Mouse (Mus musculus) layer of hippocampus, postnatal 14 days (tissue): ENCODE data around the gene Def6. TPM values are rescaled to one million over a fixed set of nuclear protein-coding genes. Genes with fewer than 3 reads are reported as not detected.

Experiments used
- DNase-seq, 2 experiments: peaks; one replicate each; pipeline ENCODE4 v3.0.0; 2021 to 2022; ENCODE audit warnings: low spot score in 2 of 2, mixed read lengths in 1 of 2
- total RNA-seq, 2 experiments: library from RNA; stranded (reverse); gene quantifications; 2 replicates each; pipeline ENCODE4 v1.2.3; 2021

Gene Def6
- total RNA-seq, 2 experiments from 2014 or later: 3.7 to 3.9 TPM

- no peak for DNase-seq
These were observed 64.1 kb downstream of the Def6 start for GRCm38 (mm10) chr17:28271537-28272266.

- DNase-seq: no peak
These were observed 64.7 kb downstream of the Def6 start for GRCm38 (mm10) chr17:28272281-28272680.

- DNase-seq: no peak
These were observed 65.3 kb downstream of the Def6 start for GRCm38 (mm10) chr17:28272837-28273236.

GRCm38 (mm10) chr17:28274739-28275138, 67.2 kb downstream of the Def6 start:
- DNase-seq: no peak

- DNase-seq: no peak
These were observed 69.6 kb downstream of the Def6 start for GRCm38 (mm10) chr17:28277226-28277625.

DNA sequence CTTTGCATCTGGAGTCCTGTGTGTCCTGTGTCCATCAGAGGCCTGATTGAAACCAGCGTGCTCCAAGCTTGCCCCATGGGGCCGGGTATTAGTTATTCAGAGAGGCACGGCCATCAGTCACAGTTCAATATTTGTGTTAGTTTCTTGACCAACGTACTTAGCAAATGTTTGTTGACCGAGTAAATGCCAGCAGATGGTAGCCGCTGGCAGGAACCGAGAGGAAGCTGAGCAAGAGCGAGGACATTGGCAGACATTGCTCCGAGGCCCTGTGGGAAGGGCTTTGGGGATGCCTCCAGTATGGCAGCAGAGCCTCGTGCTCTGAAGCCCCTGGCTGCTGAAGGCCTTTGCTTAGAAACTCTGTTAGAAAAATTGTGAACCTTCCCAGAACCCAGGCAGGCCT, 70.1 kb downstream of the Def6 start:
- no peak for DNase-seq

- DNase-seq: no peak
These were observed 70.6 kb downstream of the Def6 start for GRCm38 (mm10) chr17:28278156-28278555.

Other genes starting within 250 kb of the Def6 start
- 1 to 10 TPM in 1 of 2 experiments, under 1 TPM in 1; 0.86 to 1.3 TPM for gene Tcp11, start 127.1 kb upstream of the Def6 start, total RNA-seq
- gene Scube3, start 65.6 kb upstream of the Def6 start, total RNA-seq: 1 to 10 TPM; 1.7 to 2.4 TPM
- 100 to 1,000 TPM in 1 of 2 experiments, 10 to 100 TPM in 1; 95.1 to 102 TPM for gene Zfp523, start 30.6 kb upstream of the Def6 start, total RNA-seq
- gene Ppard, start 24.9 kb downstream of the Def6 start, total RNA-seq: 10 to 100 TPM; 27.1 to 28.9 TPM
- gene Fance, start 105.7 kb downstream of the Def6 start, total RNA-seq: 10 to 100 TPM; 23.0 to 28.2 TPM
- 100 to 1,000 TPM; 394 to 418 TPM for gene Rpl10a, start 120.7 kb downstream of the Def6 start, total RNA-seq
- 1 to 10 TPM; 5.1 to 5.7 TPM for gene Tead3, start 143.0 kb downstream of the Def6 start, total RNA-seq
- gene Tulp1, start 157.4 kb downstream of the Def6 start, total RNA-seq: not detected